Mouse (Mus musculus) liver (tissue): ENCODE measurements around the gene Inpp5b.
A peak's percentile ranks its signal among the peaks of the same experiment; 100 is the strongest.
"Not testable (repeated sequence)": the region's sequence is repeated elsewhere in the genome, so short reads cannot be mapped to it uniquely, and the experiment has no call there.

Source experiments
- DNase-seq: peaks from one replicate; pipeline ENCODE4 v3.0.0-alpha.2; 2020; ENCODE audit warnings: mixed read lengths

Inpp5b gene

GRCm38 (mm10) chr4:124710776-124711291 lies 30.8 kb upstream of the Inpp5b start:
- DNase-seq: peak; percentile 43

DNA sequence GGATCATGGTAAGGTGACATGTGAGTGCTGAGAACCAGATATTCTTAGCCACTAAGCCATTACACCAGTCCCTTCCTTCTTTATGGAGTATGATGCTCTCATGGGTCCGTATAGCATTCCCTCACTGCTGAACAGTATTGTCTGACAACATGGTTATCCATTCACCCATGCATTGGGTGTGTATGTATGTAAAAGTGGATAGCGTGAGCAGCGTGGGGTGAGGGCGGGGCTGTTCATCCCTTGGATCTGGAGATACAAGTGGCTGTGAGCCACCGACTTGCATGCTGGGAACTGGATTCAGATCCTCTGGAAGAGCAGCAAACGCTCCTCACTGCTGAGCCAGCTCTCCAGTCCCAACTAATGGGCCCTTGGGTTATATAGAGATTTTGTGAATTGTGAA lies 29.0 kb upstream of the Inpp5b start:
- DNase-seq: peak; percentile 80

DNA sequence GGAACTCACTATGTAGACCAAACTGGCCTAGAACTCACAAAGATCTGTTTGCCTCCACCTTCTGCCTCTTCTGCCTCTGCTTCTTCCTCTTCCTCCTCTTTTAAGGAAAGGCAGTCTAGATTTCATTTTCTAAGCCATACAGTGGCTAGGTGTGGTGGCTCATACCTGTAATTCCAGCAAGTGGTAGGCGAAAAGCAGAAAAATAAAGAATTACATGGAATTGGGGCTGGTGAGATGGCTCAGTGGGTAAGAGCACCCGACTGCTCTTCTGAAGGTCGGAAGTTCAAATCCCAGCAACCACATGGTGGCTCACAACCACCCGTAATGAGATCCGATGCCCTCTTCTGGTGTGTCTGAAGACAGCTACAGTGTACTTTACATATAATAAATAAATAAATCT lies 27.8 kb upstream of the Inpp5b start:
- not testable (repeated sequence) for DNase-seq

DNA sequence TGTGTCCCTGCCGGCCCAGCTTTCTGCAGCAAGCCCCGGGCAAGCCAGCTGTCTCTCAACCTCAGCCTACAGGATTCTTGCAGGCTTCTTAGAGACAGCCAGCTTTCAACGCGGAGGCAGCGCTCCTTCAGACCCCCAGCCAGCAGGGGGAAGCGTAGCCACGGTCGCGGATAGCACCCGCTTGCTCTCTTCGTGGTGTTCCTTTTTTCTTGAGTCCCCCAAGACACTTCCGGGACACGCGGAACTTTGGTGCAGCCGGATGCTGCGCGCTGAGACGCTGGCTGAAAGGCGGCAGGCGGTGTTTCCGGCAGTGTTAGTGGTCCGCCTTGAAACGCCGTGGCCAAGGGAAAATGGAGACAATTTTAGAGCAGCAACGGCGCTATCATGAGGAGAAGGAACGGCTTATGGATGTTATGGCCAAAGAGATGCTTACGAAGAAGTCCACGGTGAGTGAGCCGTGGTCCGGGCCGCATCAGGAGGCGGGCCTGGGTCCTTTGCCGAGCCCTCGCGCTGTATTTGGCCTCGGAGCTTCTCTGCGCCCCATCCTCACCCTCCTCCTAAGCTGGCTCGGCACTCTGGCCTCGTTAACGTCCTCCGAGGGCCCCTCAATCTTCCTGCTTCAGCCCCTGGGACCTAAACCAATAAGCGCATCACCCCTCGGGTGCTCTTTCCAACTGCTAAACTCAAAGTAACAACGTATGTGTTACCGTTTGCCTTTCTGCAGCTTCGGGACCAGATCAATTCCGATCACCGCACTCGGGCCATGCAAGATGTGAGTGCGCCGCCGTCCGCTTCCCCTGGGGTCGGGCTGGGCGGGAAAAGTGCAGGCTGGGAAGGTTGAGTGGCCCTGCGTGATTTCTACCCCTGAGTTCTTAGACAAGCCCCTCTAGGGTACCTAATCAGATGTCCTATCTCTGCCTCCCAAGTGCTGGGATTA lies 26.8 kb upstream of the Inpp5b start, which contains the start of gene Sf3a3:
Gene Sf3a3, plus strand, starts transcription at position 232 of the 937 bp plus-strand sequence.
- DNase-seq: peak; percentile 93

GRCm38 (mm10) chr4:124719101-124719500 lies 22.5 kb upstream of the Inpp5b start:
- DNase-seq: no peak

- no peak for DNase-seq
These were observed 15.5 kb upstream of the Inpp5b start for GRCm38 (mm10) chr4:124726121-124726520.

- no peak for DNase-seq
These were observed 4.7 kb upstream of the Inpp5b start for GRCm38 (mm10) chr4:124736952-124737351.

GRCm38 (mm10) chr4:124737486-124737885 lies 4.2 kb upstream of the Inpp5b start:
- DNase-seq: no peak

DNA sequence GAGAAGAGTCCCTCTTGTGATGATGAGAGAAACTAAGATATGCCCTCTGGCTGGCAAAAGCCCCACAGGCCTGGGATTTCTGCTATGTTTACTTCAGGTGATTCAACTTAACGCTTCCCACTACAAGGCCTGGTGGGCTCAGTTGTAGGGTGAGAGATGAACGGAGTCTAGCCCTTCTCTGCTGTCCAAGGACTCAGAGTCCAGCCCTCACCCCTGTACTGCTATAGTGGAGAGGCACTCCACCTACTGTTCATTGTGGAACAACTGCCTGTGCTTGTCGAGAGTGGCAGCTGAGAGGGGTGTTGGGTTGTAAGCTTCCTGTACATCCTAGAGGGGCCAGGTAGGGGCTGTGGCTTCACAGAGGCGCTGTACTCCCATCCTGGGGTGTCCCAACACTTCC lies 3.6 kb upstream of the Inpp5b start:
- DNase-seq: no peak

GRCm38 (mm10) chr4:124738783-124739182 lies 2.9 kb upstream of the Inpp5b start:
- no peak for DNase-seq

- no peak for DNase-seq
These were observed 1.2 kb downstream of the Inpp5b start for GRCm38 (mm10) chr4:124742839-124743238.

DNA sequence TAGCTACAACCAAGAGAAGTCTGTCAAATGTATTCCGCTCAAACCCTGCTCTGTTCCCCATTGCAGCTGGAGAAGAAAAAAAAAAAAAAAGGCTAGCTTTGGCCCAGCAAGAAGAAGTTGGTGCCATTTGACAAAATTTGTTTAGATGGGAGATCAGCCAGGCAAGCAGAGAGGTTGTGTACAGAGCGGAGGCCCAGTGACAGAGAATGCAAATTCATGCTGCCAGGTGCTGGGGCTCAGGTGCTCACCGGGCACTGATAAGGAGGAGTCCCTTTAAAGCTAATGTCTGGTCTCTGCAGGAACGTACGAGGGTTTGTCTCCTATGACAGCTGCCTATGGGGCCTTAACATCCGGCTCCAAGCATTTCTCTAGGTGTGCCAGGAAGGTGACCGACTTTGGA lies 4.9 kb downstream of the Inpp5b start:
- no peak for DNase-seq

- DNase-seq: no peak
These were observed 6.2 kb downstream of the Inpp5b start for GRCm38 (mm10) chr4:124747851-124748250.

GRCm38 (mm10) chr4:124751300-124752250 lies 9.9 kb downstream of the Inpp5b start:
- peak; percentile 98 for DNase-seq

DNA sequence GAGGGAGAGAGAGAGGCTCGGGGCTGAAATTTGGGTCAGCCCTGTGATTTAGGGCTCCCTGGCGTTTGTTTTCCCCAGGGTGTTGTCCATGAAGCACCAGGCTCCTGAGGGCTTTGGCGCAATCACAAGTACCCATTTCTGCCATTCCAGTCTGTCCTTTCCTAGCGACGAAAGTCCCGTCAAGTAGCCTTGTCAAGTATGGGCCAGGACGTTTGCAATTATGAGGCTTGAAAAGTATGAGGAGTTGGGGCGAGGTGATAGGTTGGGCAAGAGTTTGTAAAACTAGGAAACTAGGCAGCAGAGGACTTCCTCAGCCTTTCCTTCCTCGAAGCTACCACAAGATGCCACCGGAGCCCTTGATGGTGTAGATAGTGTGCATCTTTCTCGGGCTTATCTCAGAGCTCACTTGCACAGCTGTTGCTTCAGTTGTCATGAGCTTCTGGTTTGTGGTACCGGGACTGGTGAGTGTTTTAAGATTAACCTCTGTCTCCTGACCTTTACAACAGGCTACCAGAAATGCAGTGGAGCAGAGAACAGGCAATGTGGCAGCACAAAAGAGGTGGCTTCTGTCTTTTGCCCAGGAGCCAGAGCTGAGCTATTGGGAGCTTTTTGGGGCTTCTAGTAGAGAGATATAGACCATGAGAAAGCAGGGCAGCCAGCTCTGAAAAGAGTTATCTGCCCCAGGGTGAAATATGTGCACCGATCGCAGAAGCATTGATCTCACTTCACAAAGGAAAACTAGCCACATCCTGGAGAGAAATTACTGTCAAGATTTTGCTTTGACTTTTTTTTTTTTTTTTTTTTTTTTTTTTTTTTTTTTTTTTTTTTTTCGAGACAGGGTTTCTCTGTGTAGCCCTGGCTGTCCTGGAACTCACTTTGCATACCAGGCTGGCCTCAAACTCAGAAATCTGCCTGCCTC lies 10.9 kb downstream of the Inpp5b start:
- DNase-seq: peak; percentile 78

- no peak for DNase-seq
These were observed 13.9 kb downstream of the Inpp5b start for GRCm38 (mm10) chr4:124755526-124755925.

- peak; percentile 52 for DNase-seq
These were observed 17.7 kb downstream of the Inpp5b start for GRCm38 (mm10) chr4:124759305-124759811.

- DNase-seq: no peak
These were observed 19.6 kb downstream of the Inpp5b start for GRCm38 (mm10) chr4:124761201-124761600.

DNA sequence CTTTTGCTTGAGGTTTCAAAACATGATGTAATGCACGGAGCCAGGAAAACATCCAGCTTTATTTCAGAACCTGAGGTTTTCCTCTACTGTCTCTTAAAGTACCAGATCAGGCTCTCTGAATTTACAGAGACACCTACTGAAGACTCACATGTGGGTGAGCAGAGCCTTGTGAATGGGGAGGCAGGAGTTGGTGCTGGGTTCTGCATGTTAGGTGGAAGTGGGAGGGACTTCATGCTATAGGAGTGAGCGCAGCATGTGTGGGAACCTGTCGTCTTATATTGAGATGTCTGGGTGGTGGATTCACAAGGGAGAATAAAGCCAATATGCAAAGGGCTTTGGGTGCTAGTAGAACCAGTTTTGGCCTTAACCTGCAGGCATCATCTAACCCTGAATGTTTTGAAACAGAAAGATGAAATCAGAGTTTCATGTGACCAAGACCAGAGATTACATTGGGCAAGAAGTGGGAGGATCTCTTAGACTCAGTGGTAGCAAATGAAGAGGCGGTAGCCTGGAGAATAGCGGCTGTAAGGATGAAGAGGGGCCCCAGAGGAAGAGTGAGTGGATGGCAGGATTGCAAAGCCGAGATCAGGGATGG lies 21.3 kb downstream of the Inpp5b start:
- no peak for DNase-seq

- DNase-seq: no peak
These were observed 24.3 kb downstream of the Inpp5b start for GRCm38 (mm10) chr4:124765802-124766565.

GRCm38 (mm10) chr4:124766566-124766940 lies 24.9 kb downstream of the Inpp5b start:
- DNase-seq: no peak
